Mouse (Mus musculus): ENCODE data around the gene Eprs.
A peak's percentile ranks its signal among the peaks of the same experiment; 100 is the strongest.

DNA sequence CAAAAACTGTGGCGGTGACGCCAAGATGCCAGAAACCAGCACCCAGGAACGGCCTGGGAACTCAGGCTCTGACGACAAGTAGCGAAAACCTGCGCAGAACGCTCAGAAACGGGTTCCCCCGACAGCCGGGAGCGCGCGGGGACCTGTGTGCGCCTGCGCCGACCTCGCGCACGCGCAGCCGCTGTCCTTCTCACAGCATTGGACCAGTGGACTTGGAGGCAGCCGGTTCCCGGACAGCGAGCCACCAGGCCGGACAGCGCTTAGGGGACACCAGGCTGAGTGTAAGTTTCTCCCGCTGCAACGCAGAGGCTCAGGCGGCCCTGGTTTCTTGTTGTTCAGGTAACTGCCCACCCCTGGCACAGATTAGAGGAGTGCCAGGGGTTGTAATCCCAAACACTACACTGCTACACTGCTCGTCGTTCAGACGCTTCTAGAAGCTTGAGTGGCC is 30.8 kb upstream of the Eprs start, which contains the start of gene Bpnt1:
- TF ChIP-seq CTCF (IDR thresholded peaks at IDR 0.05; ENCODE audit: insufficient read depth, low read length) (no peak), POLR2A (IDR thresholded peaks at IDR 0.05; ENCODE audit: borderline replicate concordance, extremely low read depth, low read depth, low read length) (peak; percentile 81; the same call in 1 of the 2 replicates)

All from lung, adult 2 months (tissue).